Mouse (Mus musculus): ENCODE measurements around the gene Zfp760.
"Not testable (repeated sequence)": the region's sequence is repeated elsewhere in the genome, so short reads cannot be mapped to it uniquely, and the experiment has no call there.

Gene Zfp760

GRCm38 (mm10) chr17:21707343-21707996, at the start of gene Zfp760:
TSS of gene Zfp760 (plus strand) at chr17:21707741.
- peak; percentile 7 to 9 for DNase-seq (ENCODE audit: low spot score in 2 of 2)

- not testable (repeated sequence) for DNase-seq (ENCODE audit: low spot score in 2 of 2)
Measured at GRCm38 (mm10) chr17:21678826-21679225, 28.7 kb upstream of the Zfp760 start.

GRCm38 (mm10) chr17:21679273-21680018, 28.1 kb upstream of the Zfp760 start:
- peak; percentile 88 to 92 for DNase-seq (ENCODE audit: low spot score in 2 of 2)

- DNase-seq (ENCODE audit: low spot score in 2 of 2), result not testable (repeated sequence)
Measured at GRCm38 (mm10) chr17:21680019-21680376, 27.5 kb upstream of the Zfp760 start.

- no peak for DNase-seq (ENCODE audit: low spot score in 2 of 2)
Measured at GRCm38 (mm10) chr17:21691560-21691959, 16.0 kb upstream of the Zfp760 start, which contains the start of gene Gm10226. TSS of gene Gm10226 (plus strand) at chr17:21691860.

- no peak for DNase-seq (ENCODE audit: low spot score in 2 of 2)
Measured at GRCm38 (mm10) chr17:21693342-21693741, 14.2 kb upstream of the Zfp760 start.

- no peak for DNase-seq (ENCODE audit: low spot score in 2 of 2)
Measured at GRCm38 (mm10) chr17:21696073-21696472, 11.5 kb upstream of the Zfp760 start.

- no peak for DNase-seq (ENCODE audit: low spot score in 2 of 2)
Measured at GRCm38 (mm10) chr17:21702281-21703240, 5.0 kb upstream of the Zfp760 start.

GRCm38 (mm10) chr17:21703414-21703813, 4.1 kb upstream of the Zfp760 start:
- DNase-seq (ENCODE audit: low spot score in 2 of 2), result no peak

- DNase-seq (ENCODE audit: low spot score in 2 of 2), result no peak
Measured at GRCm38 (mm10) chr17:21708401-21708800, 860 bp downstream of the Zfp760 start.

GRCm38 (mm10) chr17:21730495-21730894, 23.0 kb downstream of the Zfp760 start, which contains the start of gene Zfp229:
TSS of gene Zfp229 (plus strand) at chr17:21730795.
- not testable (repeated sequence) for DNase-seq (ENCODE audit: low spot score in 2 of 2)

GRCm38 (mm10) chr17:21733049-21733448, 25.5 kb downstream of the Zfp760 start:
- no peak for DNase-seq (ENCODE audit: low spot score in 2 of 2)

- DNase-seq (ENCODE audit: low spot score in 2 of 2), result peak; percentile 45 to 59
Measured at GRCm38 (mm10) chr17:21733529-21734031, 26.0 kb downstream of the Zfp760 start.

- DNase-seq (ENCODE audit: low spot score in 2 of 2), result no peak
Measured at GRCm38 (mm10) chr17:21752791-21753190, 45.2 kb downstream of the Zfp760 start.

GRCm38 (mm10) chr17:21753342-21754208, 46.0 kb downstream of the Zfp760 start:
- no peak for DNase-seq (ENCODE audit: low spot score in 2 of 2)

GRCm38 (mm10) chr17:21770336-21770735, 62.8 kb downstream of the Zfp760 start:
- DNase-seq (ENCODE audit: low spot score in 2 of 2), result no peak

All from thymus, postnatal 10 days (tissue).